Mouse (Mus musculus): ENCODE measurements around the gene Zdhhc9. TPM values are rescaled to one million over a fixed set of nuclear protein-coding genes. Genes with fewer than 3 reads are reported as not detected.

The Zdhhc9 gene
- total RNA-seq, 1 experiment: 9.7 TPM

DNA sequence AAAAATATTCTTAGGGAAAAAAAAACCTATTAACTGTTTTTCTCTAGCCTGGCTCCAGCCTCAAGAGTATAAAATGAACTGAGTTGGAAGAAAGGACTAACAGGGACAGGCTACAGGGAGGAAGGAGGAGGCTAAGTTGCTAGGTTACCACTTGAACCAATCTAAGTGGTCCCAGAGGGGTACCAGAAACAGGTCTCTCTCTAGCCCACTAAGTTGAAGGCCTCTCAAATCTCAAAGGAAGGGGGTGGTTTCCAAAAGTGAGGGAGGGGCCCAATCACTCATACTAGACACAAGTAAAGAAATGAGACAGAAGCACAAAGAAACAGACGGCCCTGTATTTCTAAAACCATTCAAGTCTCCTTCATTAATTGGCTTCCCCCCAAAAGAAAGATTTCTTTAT, 38.8 kb downstream of the Zdhhc9 start:
- no peaks in the 10 kb centered on the region for H3K9me3 ChIP-seq (ENCODE audit: control insufficient read depth, insufficient read depth, low read depth, low read length)

DNA sequence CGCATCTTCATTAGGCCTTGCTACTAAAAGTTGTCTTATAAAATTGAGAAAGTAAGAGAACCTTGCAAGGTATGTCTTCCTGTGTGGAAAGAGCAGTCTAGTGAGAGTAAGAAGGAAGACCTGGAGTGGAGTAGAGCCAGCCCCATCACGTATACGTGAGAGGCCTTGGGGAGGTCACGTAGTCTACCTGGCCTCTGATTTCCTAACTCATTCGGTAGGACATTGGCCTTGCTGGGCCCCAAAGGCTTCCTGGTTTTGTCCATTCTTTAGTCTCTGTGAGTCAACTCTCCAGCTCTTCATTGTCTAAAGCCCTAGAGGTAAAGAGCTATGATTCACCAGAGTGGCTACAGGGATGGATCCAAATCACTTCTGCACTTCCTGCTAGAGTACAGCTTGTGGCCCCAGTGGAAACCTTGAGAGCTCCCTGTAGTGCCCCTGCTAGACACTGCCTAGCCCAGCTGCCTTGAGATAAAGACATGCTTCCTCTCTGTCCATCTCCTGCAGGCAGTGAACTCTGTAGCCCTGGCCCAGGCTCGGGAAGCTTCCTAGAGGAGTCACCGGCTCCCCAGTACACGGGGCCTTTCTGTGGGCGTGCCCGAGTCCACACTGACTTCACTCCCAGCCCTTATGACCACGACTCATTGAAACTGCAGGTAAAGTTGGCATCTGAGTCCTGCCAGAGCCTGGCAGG, 50.3 kb downstream of the Zdhhc9 start:
- TF ChIP-seq ZNF384 (IDR thresholded peaks at IDR 0.05; ENCODE audit: low read depth, low read length) (no peak), CHD2 (IDR thresholded peaks at IDR 0.05; ENCODE audit: low read depth, low read length) (no peak), ZC3H11A (IDR thresholded peaks at IDR 0.05; ENCODE audit: borderline replicate concordance, low read depth, low read length) (no peak), MAFK (IDR thresholded peaks at IDR 0.05; ENCODE audit: insufficient read depth, low read depth, low read length) (no peak), HCFC1 (IDR thresholded peaks at IDR 0.05; ENCODE audit: borderline replicate concordance, insufficient read depth, low read length) (no peak)
- Histone ChIP-seq H3K36me3 (ENCODE audit: control insufficient read depth, insufficient read depth, low read length, poor library complexity, severe bottlenecking) (no peaks in the 10 kb centered on the region), H3K4me3 (ENCODE audit: insufficient read depth in 1 of 2, low read depth in 1 of 2, low read length in 2 of 2, poor library complexity in 1 of 2, severe bottlenecking in 1 of 2) (no peak overlapping the region), H3K9ac (ENCODE audit: insufficient read depth, low read depth, low read length, poor library complexity, severe bottlenecking) (no peak overlapping the region), H3K9me3 (ENCODE audit: control insufficient read depth, insufficient read depth, low read depth, low read length) (no peaks in the 10 kb centered on the region), H3K4me1 (ENCODE audit: control insufficient read depth in 2 of 2, insufficient read depth in 2 of 2, low read length in 2 of 2, poor library complexity in 1 of 2) (no peaks in the 10 kb centered on the region), H3K27ac (ENCODE audit: insufficient read depth, low read depth, low read length, poor library complexity, severe bottlenecking) (no peak overlapping the region)
- in situ Hi-C loops (cut with MboI; ENCODE audit: low sequenced_read_pairs in 2 of 2, unreplicated experiment in 2 of 2): no loop called here
- no peak for DNase-seq (ENCODE audit: low read depth, low spot score)

More for the DNA sequence above, 38.8 kb downstream of the Zdhhc9 start:
- in situ Hi-C loops (cut with MboI; ENCODE audit: low sequenced_read_pairs in 2 of 2, unreplicated experiment in 2 of 2): no loop called here
- TF ChIP-seq ZNF384 (IDR thresholded peaks at IDR 0.05; ENCODE audit: low read depth, low read length) (no peak), CHD2 (IDR thresholded peaks at IDR 0.05; ENCODE audit: low read depth, low read length) (no peak), MAFK (IDR thresholded peaks at IDR 0.05; ENCODE audit: insufficient read depth, low read depth, low read length) (no peak), ZC3H11A (IDR thresholded peaks at IDR 0.05; ENCODE audit: borderline replicate concordance, low read depth, low read length) (no peak), HCFC1 (IDR thresholded peaks at IDR 0.05; ENCODE audit: borderline replicate concordance, insufficient read depth, low read length) (no peak)
- no peak overlapping the region for H3K4me3 ChIP-seq (ENCODE audit: insufficient read depth in 1 of 2, low read depth in 1 of 2, low read length in 2 of 2, poor library complexity in 1 of 2, severe bottlenecking in 1 of 2)
- H3K4me1 ChIP-seq (ENCODE audit: control insufficient read depth in 2 of 2, insufficient read depth in 2 of 2, low read length in 2 of 2, poor library complexity in 1 of 2): no peaks in the 10 kb centered on the region
- no peak overlapping the region for H3K27ac ChIP-seq (ENCODE audit: insufficient read depth, low read depth, low read length, poor library complexity, severe bottlenecking)
- DNase-seq (ENCODE audit: low read depth, low spot score): no peak
- no peaks in the 10 kb centered on the region for H3K36me3 ChIP-seq (ENCODE audit: control insufficient read depth, insufficient read depth, low read length, poor library complexity, severe bottlenecking)
- H3K9ac ChIP-seq (ENCODE audit: insufficient read depth, low read depth, low read length, poor library complexity, severe bottlenecking): no peak overlapping the region

DNA sequence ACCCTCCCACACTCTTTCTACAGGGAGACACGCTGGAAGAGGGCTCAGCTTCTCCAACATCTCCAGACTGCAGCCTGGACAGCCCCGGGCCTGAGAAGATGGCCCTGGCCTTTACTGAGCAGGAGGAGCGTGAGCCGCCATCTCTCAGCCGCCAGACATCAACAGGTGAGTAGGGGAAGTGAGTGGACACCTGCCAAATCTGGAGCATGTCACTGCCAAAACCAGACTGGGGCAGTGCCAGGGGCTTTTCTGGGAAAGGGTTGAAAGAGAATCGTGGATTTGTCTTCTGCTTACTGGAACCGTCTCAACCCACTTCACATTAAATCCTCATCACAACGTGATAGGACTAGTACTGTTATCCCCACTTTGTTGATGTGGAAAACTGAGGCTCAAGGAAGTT, 51.3 kb downstream of the Zdhhc9 start:
- in situ Hi-C loops (cut with MboI; ENCODE audit: low sequenced_read_pairs in 2 of 2, unreplicated experiment in 2 of 2): no loop called here
- no peak for TF ChIP-seq MAFK (IDR thresholded peaks at IDR 0.05; ENCODE audit: insufficient read depth, low read depth, low read length)
- TF ChIP-seq ZC3H11A (IDR thresholded peaks at IDR 0.05; ENCODE audit: borderline replicate concordance, low read depth, low read length): no peak

DNA sequence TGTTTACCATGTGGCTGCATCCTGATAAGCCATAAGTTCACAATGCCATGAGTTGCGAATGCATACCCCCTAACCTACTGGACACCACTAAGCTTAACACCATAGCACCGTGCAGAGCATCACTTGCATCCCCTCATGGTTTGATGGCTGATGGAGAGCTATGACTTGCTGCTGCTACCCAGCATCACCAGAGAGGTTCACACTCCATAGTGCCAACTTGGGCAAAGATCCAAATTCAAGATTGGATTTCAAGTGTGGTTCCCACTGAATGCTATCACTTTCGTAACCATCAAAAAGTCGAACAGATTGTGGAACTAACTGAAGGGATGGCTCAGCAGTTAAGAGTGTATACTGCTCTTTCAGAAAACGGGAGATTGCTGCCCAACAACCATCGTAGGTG, 53.2 kb downstream of the Zdhhc9 start:
- DNase-seq (ENCODE audit: low read depth, low spot score): no peak
- Histone ChIP-seq H3K27ac (ENCODE audit: insufficient read depth, low read depth, low read length, poor library complexity, severe bottlenecking) (no peak overlapping the region), H3K36me3 (ENCODE audit: control insufficient read depth, insufficient read depth, low read length, poor library complexity, severe bottlenecking) (no peaks in the 10 kb centered on the region), H3K4me3 (ENCODE audit: insufficient read depth in 1 of 2, low read depth in 1 of 2, low read length in 2 of 2, poor library complexity in 1 of 2, severe bottlenecking in 1 of 2) (no peak overlapping the region), H3K9ac (ENCODE audit: insufficient read depth, low read depth, low read length, poor library complexity, severe bottlenecking) (no peak overlapping the region), H3K9me3 (ENCODE audit: control insufficient read depth, insufficient read depth, low read depth, low read length) (no peaks in the 10 kb centered on the region), H3K4me1 (ENCODE audit: control insufficient read depth in 2 of 2, insufficient read depth in 2 of 2, low read length in 2 of 2, poor library complexity in 1 of 2) (peaks cover 0 to 3% of the 10 kb centered on the region in 2 experiments; a peak in 1 of 4 replicates)
- in situ Hi-C loops (cut with MboI; ENCODE audit: low sequenced_read_pairs in 2 of 2, unreplicated experiment in 2 of 2): no loop called here
- TF ChIP-seq ZNF384 (IDR thresholded peaks at IDR 0.05; ENCODE audit: low read depth, low read length) (no peak), HCFC1 (IDR thresholded peaks at IDR 0.05; ENCODE audit: borderline replicate concordance, insufficient read depth, low read length) (no peak), ZC3H11A (IDR thresholded peaks at IDR 0.05; ENCODE audit: borderline replicate concordance, low read depth, low read length) (no peak), MAFK (IDR thresholded peaks at IDR 0.05; ENCODE audit: insufficient read depth, low read depth, low read length) (no peak), CHD2 (IDR thresholded peaks at IDR 0.05; ENCODE audit: low read depth, low read length) (no peak)

More for the DNA sequence above, 51.3 kb downstream of the Zdhhc9 start:
- Histone ChIP-seq H3K27ac (ENCODE audit: insufficient read depth, low read depth, low read length, poor library complexity, severe bottlenecking) (no peak overlapping the region), H3K9me3 (ENCODE audit: control insufficient read depth, insufficient read depth, low read depth, low read length) (no peaks in the 10 kb centered on the region), H3K9ac (ENCODE audit: insufficient read depth, low read depth, low read length, poor library complexity, severe bottlenecking) (no peak overlapping the region), H3K4me1 (ENCODE audit: control insufficient read depth in 2 of 2, insufficient read depth in 2 of 2, low read length in 2 of 2, poor library complexity in 1 of 2) (peaks cover 0 to 1% of the 10 kb centered on the region in 2 experiments; a peak in 1 of 4 replicates), H3K4me3 (ENCODE audit: insufficient read depth in 1 of 2, low read depth in 1 of 2, low read length in 2 of 2, poor library complexity in 1 of 2, severe bottlenecking in 1 of 2) (no peak overlapping the region), H3K36me3 (ENCODE audit: control insufficient read depth, insufficient read depth, low read length, poor library complexity, severe bottlenecking) (no peaks in the 10 kb centered on the region)
- no peak for DNase-seq (ENCODE audit: low read depth, low spot score)

All from ES-E14 (cell line).